Mouse (Mus musculus) liver, postnatal 0 days (tissue): ENCODE data around the gene Crip3.
A peak's percentile ranks its signal among the peaks of the same experiment; 100 is the strongest.

Source experiments
- CTCF ChIP-seq: sonication (generic); IDR thresholded peaks from 2 replicates; pipeline ENCODE4 v1.5.1; 2016; ENCODE audit warnings: antibody characterized with exemption, low read depth
- EP300 ChIP-seq: IDR thresholded peaks from 2 replicates; pipeline ENCODE4 v1.6.1; 2016; ENCODE audit warnings: antibody characterized with exemption, low read depth, mild to moderate bottlenecking

GRCm38 (mm10) chr17:46408478-46408877 lies 20.2 kb upstream of the Crip3 start:
- TF ChIP-seq EP300 (no peak), CTCF (peak; percentile 44)
